Mouse (Mus musculus) forebrain, postnatal 0 days (tissue): ENCODE data around the gene Pdlim7. TPM values are rescaled to one million over a fixed set of nuclear protein-coding genes. Genes with fewer than 3 reads are reported as not detected.
A peak's percentile ranks its signal among the peaks of the same experiment; 100 is the strongest.

Experiments
- ATAC-seq: fragments of 200-750 bp; cut with Nextera tagmentation; 2 replicates; pipeline ENCODE4 v1.8.0; 2017; ENCODE audit warnings: mild to moderate bottlenecking, moderate library complexity
- DNase-seq: peaks from one replicate; pipeline ENCODE4 v3.0.0-alpha.2; 2015
- H3K27ac ChIP-seq: fragments of 300-500 bp; sonication (generic); 2 replicates; pipeline ENCODE4 v1.5.1; 2014; ENCODE audit warnings: low read depth, mild to moderate bottlenecking, antibody characterized with exemption, low read length, moderate library complexity, mixed read lengths
- H3K27me3 ChIP-seq: fragments of 300-500 bp; sonication (generic); 2 replicates; pipeline ENCODE4 v1.6.1; 2014; ENCODE audit warnings: mild to moderate bottlenecking, low read length, mixed read lengths; ENCODE audit not compliant: insufficient read depth
- H3K36me3 ChIP-seq: fragments of 300-500 bp; sonication (generic); 2 replicates; pipeline ENCODE4 v1.6.1; 2014; ENCODE audit warnings: mild to moderate bottlenecking, moderate library complexity; ENCODE audit not compliant: insufficient read depth
- H3K4me1 ChIP-seq: fragments of 300-500 bp; sonication (generic); 2 replicates; pipeline ENCODE4 v1.6.1; 2014; ENCODE audit warnings: antibody characterized with exemption; ENCODE audit not compliant: insufficient read depth
- H3K4me2 ChIP-seq: fragments of 300-500 bp; sonication (generic); 2 replicates; pipeline ENCODE4 v1.6.1; 2014; ENCODE audit warnings: low read depth, mild to moderate bottlenecking, moderate library complexity
- H3K4me3 ChIP-seq: fragments of 300-500 bp; sonication (generic); 2 replicates; pipeline ENCODE4 v1.5.1; 2014; ENCODE audit warnings: low read depth, low read length, mixed read lengths
- H3K9ac ChIP-seq: fragments of 300-500 bp; sonication (generic); 2 replicates; pipeline ENCODE4 v1.6.1; 2014; ENCODE audit warnings: mild to moderate bottlenecking
- H3K9me3 ChIP-seq: fragments of 300-500 bp; sonication (generic); 2 replicates; pipeline ENCODE4 v1.6.1; 2016; ENCODE audit warnings: low read length
- CTCF ChIP-seq: sonication (generic); IDR thresholded peaks from 2 replicates; pipeline ENCODE4 v1.5.1; 2016; ENCODE audit warnings: antibody characterized with exemption, control low read depth, low read depth
- WGBS: fragments of 180-500 bp; shearing (Covaris S2); extraction: QIAGEN DNeasy Blood & Tissue Kit; methylation state at CpG from one replicate; pipeline ENCODE4 v1.1.7; 2014; 5-methylcytosine and 5-hydroxymethylcytosine counted together
- polyA plus RNA-seq: library from polyadenylated mRNA; unstranded; fragments of >200 nt; fragmentation: Nextera tagmentation; extraction: Ambion mirVana; gene quantifications from 2 replicates; pipeline ENCODE4 v1.2.1, GENCODE M21; 2015
- total RNA-seq: library from RNA; depleted of rRNA; stranded (reverse); fragments of >200 nt; gene quantifications from 2 replicates; pipeline ENCODE4 v1.2.3, GENCODE M21; 2014

The Pdlim7 gene
- total and polyA plus RNA-seq, 2 experiments from 2014 or later: 26.6 to 115 TPM

DNA sequence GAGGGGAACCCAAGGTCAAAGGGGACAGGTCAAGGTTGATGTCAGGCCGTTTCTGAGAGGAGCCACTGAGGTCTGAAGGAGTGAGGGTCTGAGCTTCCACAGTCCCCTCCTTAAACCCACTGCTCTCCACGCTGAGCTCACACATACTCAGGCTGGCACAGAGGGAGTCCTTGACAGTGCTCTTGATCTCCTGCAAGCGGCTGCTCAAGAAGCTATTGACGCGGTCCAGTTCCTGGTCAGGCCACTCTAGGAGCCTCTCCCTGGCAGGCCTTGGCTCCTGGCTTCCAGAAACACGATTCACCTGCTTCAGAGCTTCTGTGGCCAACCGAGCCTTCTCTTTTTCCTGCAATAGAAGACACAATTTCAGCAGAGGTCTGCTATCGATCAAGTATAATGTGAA is 30.0 kb upstream of the Pdlim7 start:
- no peak overlapping the region for H3K9ac ChIP-seq
- H3K27ac ChIP-seq: no peak overlapping the region
- no peaks in the 10 kb centered on the region for H3K4me1 ChIP-seq
- no peak overlapping the region for H3K4me3 ChIP-seq
- TF ChIP-seq CTCF: no peak
- 92% methylated on average over 8 of the region's 8 CpGs for WGBS
- no peaks in the 10 kb centered on the region for H3K27me3 ChIP-seq
- H3K36me3 ChIP-seq: peaks cover 94% of the 10 kb centered on the region
- ATAC-seq (no peak), DNase-seq (no peak)
- no peaks in the 10 kb centered on the region for H3K9me3 ChIP-seq
- no peak overlapping the region for H3K4me2 ChIP-seq

DNA sequence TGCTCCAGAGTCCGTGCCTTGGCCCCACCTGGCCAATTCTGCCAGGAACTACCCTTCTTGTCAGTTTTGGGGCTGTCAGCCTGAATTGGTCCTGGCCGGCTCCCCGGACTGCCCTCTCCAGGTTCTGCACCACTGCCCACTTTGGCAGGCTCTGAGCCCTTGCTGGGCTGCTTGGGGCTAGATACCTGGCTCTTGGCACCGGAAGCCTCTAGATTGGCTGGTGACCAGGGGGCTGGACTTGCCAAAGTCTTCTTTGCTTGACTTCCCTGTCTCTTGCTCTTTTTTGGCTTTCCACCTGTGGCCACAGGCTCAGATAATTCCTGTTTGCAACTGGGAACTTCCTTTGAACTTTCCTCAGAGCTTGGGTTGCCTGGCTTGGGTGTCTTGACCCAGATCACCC is 29.4 kb upstream of the Pdlim7 start:
- H3K27ac ChIP-seq: no peak overlapping the region
- no peak for ATAC-seq
- H3K9ac ChIP-seq: no peak overlapping the region
- TF ChIP-seq CTCF: no peak
- no peaks in the 10 kb centered on the region for H3K4me1 ChIP-seq
- no peaks in the 10 kb centered on the region for H3K27me3 ChIP-seq
- DNase-seq: no peak
- no peaks in the 10 kb centered on the region for H3K9me3 ChIP-seq
- no peak overlapping the region for H3K4me3 ChIP-seq
- no peak overlapping the region for H3K4me2 ChIP-seq
- WGBS: 95% methylated on average over 4 of the region's 4 CpGs
- H3K36me3 ChIP-seq: peaks cover 94% of the 10 kb centered on the region

DNA sequence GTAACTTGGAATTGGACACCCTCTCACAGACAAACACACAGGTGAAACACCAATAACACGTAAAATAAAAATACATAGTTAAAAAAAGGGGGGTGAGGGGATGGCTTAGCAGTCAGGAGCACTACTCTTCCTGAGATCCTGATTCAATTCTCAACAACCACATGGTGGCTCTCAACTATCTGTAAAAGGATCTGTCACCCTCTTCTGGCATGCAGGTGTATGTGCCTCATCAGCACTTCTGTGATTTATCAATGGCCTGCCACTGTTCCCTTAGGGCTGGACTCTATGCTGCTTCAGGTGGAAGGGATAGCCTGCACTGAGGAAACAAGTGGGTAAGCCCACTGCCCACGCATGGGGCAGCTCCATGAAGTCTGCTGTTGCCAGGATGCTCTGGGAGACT is 27.5 kb upstream of the Pdlim7 start:
- Histone ChIP-seq H3K27me3 (no peaks in the 10 kb centered on the region), H3K36me3 (peaks cover 82% of the 10 kb centered on the region), H3K9ac (no peak overlapping the region), H3K4me1 (no peaks in the 10 kb centered on the region), H3K9me3 (no peaks in the 10 kb centered on the region), H3K27ac (no peak overlapping the region), H3K4me2 (no peak overlapping the region), H3K4me3 (no peak overlapping the region)
- WGBS: 86% methylated on average over 2 of the region's 2 CpGs
- DNase-seq (no peak), ATAC-seq (no peak)
- TF ChIP-seq CTCF: peak; percentile 57

DNA sequence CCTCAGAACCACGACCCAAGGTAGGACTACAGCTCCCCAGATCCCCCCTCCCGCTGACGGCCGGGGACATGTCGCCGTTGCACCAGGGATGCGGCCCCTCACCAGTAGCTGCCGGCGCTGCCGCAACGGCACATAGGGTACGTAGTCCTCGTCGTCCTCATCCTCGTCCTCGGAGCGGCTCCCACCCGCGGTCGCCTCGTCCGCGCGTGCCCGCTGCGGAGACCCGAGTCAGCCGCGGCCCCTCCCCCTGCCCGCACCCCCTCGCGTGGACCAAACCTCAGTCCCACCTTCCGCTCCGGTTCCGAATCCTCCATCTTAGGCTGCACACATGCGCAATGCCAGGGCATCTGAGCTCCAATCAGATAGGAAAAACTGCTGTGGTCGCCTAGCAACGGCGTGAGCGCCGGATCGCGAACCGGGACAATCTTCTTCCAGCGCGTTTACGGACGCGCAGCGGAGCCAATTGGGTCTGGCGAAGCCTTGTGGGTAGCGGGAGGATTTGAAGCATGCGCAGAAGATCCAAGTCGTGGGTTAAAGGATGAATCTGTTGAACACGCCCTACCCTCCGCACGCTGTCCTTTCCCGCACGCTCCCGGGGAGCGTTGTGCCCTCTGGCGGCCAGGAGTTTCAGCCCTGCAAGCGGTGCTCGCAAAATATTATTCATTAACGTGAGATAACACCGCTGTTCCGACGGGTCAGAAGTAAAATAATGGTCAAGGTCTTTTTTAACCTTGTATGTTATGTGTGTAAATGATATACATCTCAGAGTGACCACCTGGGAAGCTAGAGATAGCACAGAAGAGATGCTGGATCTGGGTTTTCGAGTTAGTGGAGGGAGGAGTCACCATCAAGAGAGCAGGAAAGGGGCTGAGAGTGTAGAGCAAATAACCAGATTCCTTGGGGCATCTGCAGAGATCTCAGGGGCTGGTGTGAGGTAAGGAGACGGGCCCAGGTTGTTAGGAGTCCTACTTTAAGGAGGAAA is 23.0 kb upstream of the Pdlim7 start, which contains the start of gene Ddx41:
TSS of gene Ddx41 (minus strand) at position 465 of the 982 bp plus-strand sequence.
- Histone ChIP-seq H3K4me3 (peak within 1 kb of the TSS; percentile 82), H3K27me3 (no peaks in the 10 kb centered on the region), H3K4me2 (peak within 1 kb of the TSS; percentile 91), H3K4me1 (peaks cover 8% of the 10 kb centered on the region; the same call in 1 of the 2 replicates), H3K9me3 (no peaks in the 10 kb centered on the region), H3K9ac (peak within 1 kb of the TSS; percentile 85), H3K36me3 (peaks cover 75% of the 10 kb centered on the region), H3K27ac (peak within 1 kb of the TSS; percentile 80)
- peak; percentile 91 for TF ChIP-seq CTCF
- 1% methylated on average over 70 of the region's 70 CpGs for WGBS
- ATAC-seq (peak; percentile 98), DNase-seq (peak; percentile 99)

DNA sequence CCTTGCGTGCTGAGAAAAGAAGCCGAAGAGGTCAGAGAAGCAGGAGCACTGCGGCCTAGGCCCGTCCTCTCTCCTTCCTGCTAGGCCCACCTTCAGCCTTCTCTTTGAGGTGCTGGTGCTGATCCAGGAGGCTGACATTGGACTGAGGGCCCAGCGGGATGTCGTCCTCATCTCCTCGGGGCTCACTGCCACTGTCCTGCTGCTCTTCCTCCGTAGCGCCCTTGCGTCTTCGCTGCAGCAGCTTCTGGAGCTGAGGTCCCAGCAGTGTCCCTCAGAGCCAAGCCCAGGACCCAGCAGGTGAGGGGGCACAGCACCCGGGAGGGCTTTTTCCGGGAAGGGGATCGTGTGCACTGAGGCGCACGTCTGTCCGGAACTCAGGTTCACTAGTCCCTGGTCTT is 22.3 kb upstream of the Pdlim7 start:
- no peak for DNase-seq
- peaks cover 73% of the 10 kb centered on the region for H3K36me3 ChIP-seq
- 16% methylated on average over 17 of the region's 17 CpGs for WGBS
- ATAC-seq: no peak
- H3K4me1 ChIP-seq: peaks cover 8% of the 10 kb centered on the region; the same call in 1 of the 2 replicates
- H3K9ac ChIP-seq: peak overlapping the region; percentile 85
- H3K4me2 ChIP-seq: peak overlapping the region; percentile 91
- peak overlapping the region; percentile 80 for H3K27ac ChIP-seq
- TF ChIP-seq CTCF: no peak
- peak overlapping the region; percentile 82 for H3K4me3 ChIP-seq
- no peaks in the 10 kb centered on the region for H3K27me3 ChIP-seq
- no peaks in the 10 kb centered on the region for H3K9me3 ChIP-seq

DNA sequence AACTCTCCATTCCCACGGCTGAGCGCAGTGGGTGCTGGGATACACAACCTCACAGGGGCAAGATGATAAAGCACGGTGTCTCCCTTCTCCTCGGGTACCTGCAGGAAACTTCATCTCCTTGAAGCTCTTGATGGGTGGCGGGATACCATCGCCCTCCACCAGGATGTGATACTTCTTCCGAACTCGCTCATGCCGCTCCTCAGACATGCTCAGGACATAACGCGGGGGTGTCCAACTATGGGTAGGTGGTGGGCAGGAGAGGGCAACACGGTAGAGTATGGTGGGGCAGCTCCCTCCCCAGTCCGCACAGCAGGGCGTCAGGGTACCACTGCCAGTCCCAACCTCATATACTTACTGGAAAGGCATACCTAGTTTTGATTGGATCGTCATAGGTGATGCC is 21.7 kb upstream of the Pdlim7 start:
- peaks cover 73% of the 10 kb centered on the region for H3K36me3 ChIP-seq

More for the DNA sequence above, 21.7 kb upstream of the Pdlim7 start:
- WGBS: 93% methylated on average over 15 of the region's 15 CpGs
- Histone ChIP-seq H3K4me2 (peak overlapping the region; percentile 91), H3K9ac (no peak overlapping the region; the same call in 1 of the 2 replicates), H3K27ac (no peak overlapping the region), H3K4me1 (peaks cover 8% of the 10 kb centered on the region; the same call in 1 of the 2 replicates), H3K9me3 (no peaks in the 10 kb centered on the region), H3K4me3 (peak overlapping the region; percentile 82), H3K27me3 (no peaks in the 10 kb centered on the region)
- TF ChIP-seq CTCF: no peak
- no peak for DNase-seq
- no peak for ATAC-seq
